13 mouse cellular contexts compared by ENCODE assay signal in the genomic region with DNA sequence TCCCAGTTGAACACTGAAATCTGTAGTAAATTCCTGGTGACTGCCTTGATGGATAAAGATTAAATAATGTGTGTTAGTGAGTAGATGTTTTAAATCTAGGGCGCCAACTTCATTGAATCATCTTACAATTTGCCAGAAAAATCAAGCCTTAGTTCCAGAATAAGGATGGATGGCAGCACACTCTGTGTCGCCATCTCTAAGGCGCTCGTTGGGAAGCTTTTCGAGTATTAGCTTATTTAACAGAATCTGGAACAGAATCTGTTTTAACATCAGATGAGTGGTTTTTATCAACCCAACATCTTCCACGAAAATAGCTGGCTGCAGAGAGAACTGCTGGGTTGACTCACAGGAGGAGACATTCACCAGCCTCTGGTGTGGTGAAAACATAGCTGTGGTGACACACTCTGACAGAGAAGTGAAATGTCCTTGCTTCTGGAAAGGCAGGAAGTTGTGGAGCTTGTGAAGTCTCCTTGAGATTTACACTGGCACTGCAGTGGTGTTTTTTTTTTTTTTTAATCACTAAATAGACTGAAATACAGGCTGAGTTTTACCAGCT.
DNase-seq lines count a peak whose midpoint lies in the region.
"Had no signal": no experiment of that assay in that cellular context is flagged by ENCODE, and none has a peak within 500 bp of the region (broad histone marks: within the 10 kb centered on the region; RNA-seq: fewer than 3 reads in every experiment).

No protein-coding gene starts in this region.

- peak; percentile 7 for DNase-seq in adrenal gland, adult 2 months
- DNase-seq in adrenal gland, adult 8-10 months = no peak
- DNase-seq in frontal cortex, adult 2 months (ENCODE audit: extremely low spot score in 1 of 2, low spot score in 1 of 2) = peak; percentile 32 to 51
- no peak for DNase-seq in frontal cortex, postnatal 25 days (ENCODE audit: low spot score in 2 of 2)
- peak; percentile 35 for DNase-seq in right cerebral cortex, adult 18-20 months
- no peak for DNase-seq in right cerebral cortex, postnatal 25 days
- DNase-seq in kidney, postnatal 14 days = no peak
- DNase-seq: cerebellum, adult 11-12 months; cerebellum, adult 9-10 months; cerebellum, postnatal 25 days; gastrocnemius, postnatal 36 days; heart, adult 11 months; heart, postnatal 36 days had no signal

Comparison
In these comparisons a context has a peak if more than half of its experiments do, and no peak if none do; other contexts are left out.
1. DNase-seq: peak in adrenal gland, adult 2 months (single experiment), frontal cortex, adult 2 months (2 of 2) and right cerebral cortex, adult 18-20 months (single experiment); none in adrenal gland, adult 8-10 months (single experiment), frontal cortex, postnatal 25 days (0 of 2), right cerebral cortex, postnatal 25 days (single experiment) and kidney, postnatal 14 days (single experiment).